Mouse (Mus musculus): ENCODE results near the gene Lgals2.
A peak's percentile ranks its signal among the peaks of the same experiment; 100 is the strongest.
"Not testable (repeated sequence)": the region's sequence is repeated elsewhere in the genome, so short reads cannot be mapped to it uniquely, and the experiment has no call there.

Lgals2 gene

DNA sequence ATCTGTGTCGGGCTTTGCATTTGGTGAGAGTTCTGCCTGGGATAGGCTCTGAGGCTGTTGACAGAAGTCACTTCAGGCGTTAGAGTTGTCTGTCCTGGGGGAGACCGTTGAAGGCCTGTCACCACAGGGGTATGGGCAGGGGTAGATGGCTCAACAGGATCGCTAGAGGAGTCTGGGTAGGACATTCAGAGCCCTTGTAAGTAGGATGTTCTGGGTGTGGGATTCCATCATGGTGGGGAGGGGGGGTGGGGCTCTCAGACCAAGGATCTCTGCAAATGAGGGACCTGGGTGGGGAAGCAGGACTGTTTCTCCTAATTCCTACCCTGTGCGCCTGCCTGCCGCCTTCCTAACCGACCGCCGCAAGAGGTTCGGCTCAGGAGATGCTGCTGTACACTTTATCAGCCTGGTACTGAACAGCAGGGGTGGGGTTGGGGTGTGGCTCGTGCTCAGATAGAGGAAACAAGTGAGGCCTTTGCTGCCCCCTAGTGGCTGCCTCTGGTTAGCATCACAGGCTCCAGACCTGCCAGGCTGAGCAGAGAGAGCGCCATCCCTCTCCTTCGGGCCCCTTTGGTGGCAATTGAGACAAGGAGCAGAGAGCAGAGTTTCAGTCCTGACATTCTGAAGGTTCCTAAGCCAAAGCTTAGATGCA lies 3.7 kb downstream of the Lgals2 start:
- H3K4me1 ChIP-seq (replicated peaks; ENCODE audit: low read depth, low read length) = peaks cover 55% of the 10 kb centered on the region
- H3K27me3 ChIP-seq (ENCODE audit: insufficient read depth, low read length) = peaks cover 8% of the 10 kb centered on the region; the same call in 1 of the 2 replicates
- TF ChIP-seq POU5F1 (IDR thresholded peaks at IDR 0.05; ENCODE audit: borderline replicate concordance, low read length) = no peak
- TF ChIP-seq CTCF (conservative IDR thresholded peaks at IDR 0.05; ENCODE audit: low read length) = peak; percentile 44
- H3K4me3 ChIP-seq (replicated peaks; ENCODE audit: low read length) = no peak overlapping the region
- H3K9me3 ChIP-seq (ENCODE audit: low read length) = no peaks in the 10 kb centered on the region
- H3K36me3 ChIP-seq (ENCODE audit: insufficient read depth, low read length) = no peaks in the 10 kb centered on the region

DNA sequence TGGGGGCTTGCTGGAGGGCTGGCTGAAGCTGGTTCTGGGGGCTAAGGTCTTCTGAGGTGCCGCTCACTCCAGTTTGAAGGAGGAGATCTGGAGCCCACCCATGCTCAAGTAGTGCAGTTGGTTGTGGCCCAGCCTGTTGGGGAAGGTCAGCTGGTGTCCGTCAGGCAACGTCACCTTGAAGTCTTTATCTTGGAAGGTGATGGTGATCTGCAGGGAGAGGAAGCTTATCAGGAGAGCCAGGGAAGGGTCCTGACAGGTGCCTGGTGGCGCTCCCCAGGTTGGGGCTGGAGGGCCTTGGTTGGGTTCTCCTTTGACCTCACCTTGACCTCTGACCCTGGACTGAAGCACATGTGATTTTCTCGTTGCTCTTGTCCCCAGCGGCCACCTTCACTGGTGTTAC lies 4.4 kb downstream of the Lgals2 start:
- Histone ChIP-seq H3K27me3 (ENCODE audit: insufficient read depth, low read length) (peaks cover 12% of the 10 kb centered on the region; the same call in 1 of the 2 replicates), H3K4me1 (replicated peaks; ENCODE audit: low read depth, low read length) (peaks cover 61% of the 10 kb centered on the region), H3K4me3 (replicated peaks; ENCODE audit: low read length) (no peak overlapping the region), H3K9me3 (ENCODE audit: low read length) (no peaks in the 10 kb centered on the region), H3K36me3 (ENCODE audit: insufficient read depth, low read length) (no peaks in the 10 kb centered on the region)
- TF ChIP-seq POU5F1 (IDR thresholded peaks at IDR 0.05; ENCODE audit: borderline replicate concordance, low read length) (no peak), CTCF (conservative IDR thresholded peaks at IDR 0.05; ENCODE audit: low read length) (no peak), NANOG (IDR thresholded peaks at IDR 0.05; ENCODE audit: borderline replicate concordance, low read length) (no peak)

DNA sequence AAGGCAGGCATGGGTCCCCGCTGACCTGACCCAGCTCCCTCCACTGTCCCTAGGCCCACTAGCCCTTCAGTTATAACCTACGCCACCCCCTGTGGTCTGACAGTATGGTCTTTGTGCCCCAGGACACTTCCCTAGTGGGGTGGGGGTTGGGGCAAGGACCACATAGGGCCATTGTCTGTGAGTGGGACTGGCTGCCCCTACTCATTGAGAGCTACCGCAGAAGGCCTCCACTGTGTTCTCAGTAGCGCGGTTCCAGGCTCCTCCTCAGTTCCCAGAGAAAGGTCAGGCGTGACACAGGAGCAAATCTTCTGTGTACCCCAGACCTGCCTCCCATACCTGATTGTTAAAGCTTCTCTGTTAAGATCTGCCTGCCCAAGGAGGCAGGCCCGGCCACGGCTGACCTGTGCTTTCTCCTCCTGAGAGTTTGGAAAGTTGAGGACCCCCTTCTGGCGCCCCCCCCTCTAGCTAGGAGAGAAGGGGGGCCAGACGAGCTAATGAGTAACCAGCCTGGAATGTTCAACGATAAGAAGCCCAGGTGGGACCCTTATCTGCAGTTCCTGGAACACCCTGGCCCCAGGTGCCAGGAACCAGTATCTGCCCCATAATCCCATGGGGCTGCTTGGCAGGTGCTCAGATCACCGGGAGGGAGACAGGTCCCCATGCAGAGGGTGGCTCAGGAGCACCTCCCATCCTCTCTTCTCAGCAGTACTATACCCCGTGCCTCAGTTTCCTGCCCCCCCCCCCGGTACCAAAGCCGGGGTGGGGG lies 5.1 kb downstream of the Lgals2 start:
- Histone ChIP-seq H3K4me1 (replicated peaks; ENCODE audit: low read depth, low read length) (peaks cover 68% of the 10 kb centered on the region), H3K27me3 (ENCODE audit: insufficient read depth, low read length) (peaks cover 19% of the 10 kb centered on the region), H3K4me3 (replicated peaks; ENCODE audit: low read length) (0 out of 2 replicates have a peak overlapping the region, but pooled peaks have one; percentile 26), H3K9me3 (ENCODE audit: low read length) (no peaks in the 10 kb centered on the region), H3K36me3 (ENCODE audit: insufficient read depth, low read length) (no peaks in the 10 kb centered on the region)
- TF ChIP-seq POU5F1 (IDR thresholded peaks at IDR 0.05; ENCODE audit: borderline replicate concordance, low read length) (no peak), NANOG (IDR thresholded peaks at IDR 0.05; ENCODE audit: borderline replicate concordance, low read length) (no peak), CTCF (conservative IDR thresholded peaks at IDR 0.05; ENCODE audit: low read length) (no peak)

DNA sequence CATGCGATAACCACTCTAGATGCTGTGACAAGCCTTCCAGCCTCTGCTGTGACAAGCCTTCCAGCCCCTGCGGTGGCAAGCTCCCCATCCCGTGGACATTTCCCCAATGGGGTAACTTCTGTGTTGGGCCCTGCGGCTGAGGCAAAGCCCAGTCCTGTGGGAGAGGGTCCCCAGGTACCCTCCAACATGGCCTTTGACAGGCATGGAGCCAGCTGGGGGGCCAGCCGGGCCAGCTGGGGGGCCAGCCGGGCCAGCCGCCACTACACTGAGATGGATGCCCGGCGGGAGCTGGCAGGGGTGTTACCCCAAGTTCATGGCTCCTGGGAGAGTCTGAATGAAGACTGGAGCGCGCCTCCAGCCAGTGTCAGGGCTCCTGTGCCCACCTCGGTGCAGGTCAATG lies 5.8 kb downstream of the Lgals2 start:
- H3K36me3 ChIP-seq (ENCODE audit: insufficient read depth, low read length) = no peaks in the 10 kb centered on the region
- peak overlapping the region; percentile 26; the same call in 1 of the 2 replicates for H3K4me3 ChIP-seq (replicated peaks; ENCODE audit: low read length)
- TF ChIP-seq CTCF (conservative IDR thresholded peaks at IDR 0.05; ENCODE audit: low read length) = no peak
- no peak for TF ChIP-seq POU5F1 (IDR thresholded peaks at IDR 0.05; ENCODE audit: borderline replicate concordance, low read length)
- TF ChIP-seq NANOG (IDR thresholded peaks at IDR 0.05; ENCODE audit: borderline replicate concordance, low read length) = no peak
- peaks cover 21% of the 10 kb centered on the region for H3K27me3 ChIP-seq (ENCODE audit: insufficient read depth, low read length)
- no peaks in the 10 kb centered on the region for H3K9me3 ChIP-seq (ENCODE audit: low read length)
- peaks cover 76% of the 10 kb centered on the region for H3K4me1 ChIP-seq (replicated peaks; ENCODE audit: low read depth, low read length)

DNA sequence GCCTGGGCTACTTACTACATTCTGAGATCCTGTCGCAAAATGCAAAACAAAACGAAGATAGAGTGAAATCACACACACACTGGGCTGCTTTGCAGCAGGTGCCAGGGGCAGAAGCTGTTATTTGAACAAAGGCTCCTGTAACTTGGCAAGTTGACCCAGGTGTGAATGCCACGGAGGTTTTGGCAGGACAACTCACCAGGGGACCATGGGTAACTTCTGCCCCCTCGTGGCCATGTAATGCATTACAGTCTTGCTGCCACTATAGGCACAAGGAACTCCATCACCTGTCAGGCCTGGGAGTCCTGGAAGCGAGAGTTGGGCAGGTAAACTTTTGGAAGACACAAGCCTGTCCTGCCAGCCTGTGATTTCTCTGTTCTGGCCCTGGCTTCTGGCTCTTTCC lies 6.9 kb downstream of the Lgals2 start:
- Histone ChIP-seq H3K4me1 (replicated peaks; ENCODE audit: low read depth, low read length) (peaks cover 86% of the 10 kb centered on the region), H3K27me3 (ENCODE audit: insufficient read depth, low read length) (peaks cover 31% of the 10 kb centered on the region), H3K4me3 (replicated peaks; ENCODE audit: low read length) (no peak overlapping the region), H3K9me3 (ENCODE audit: low read length) (no peaks in the 10 kb centered on the region), H3K36me3 (ENCODE audit: insufficient read depth, low read length) (no peaks in the 10 kb centered on the region)
- no peak for TF ChIP-seq NANOG (IDR thresholded peaks at IDR 0.05; ENCODE audit: borderline replicate concordance, low read length)
- TF ChIP-seq CTCF (conservative IDR thresholded peaks at IDR 0.05; ENCODE audit: low read length) = peak; percentile 91
- no peak for TF ChIP-seq POU5F1 (IDR thresholded peaks at IDR 0.05; ENCODE audit: borderline replicate concordance, low read length)

DNA sequence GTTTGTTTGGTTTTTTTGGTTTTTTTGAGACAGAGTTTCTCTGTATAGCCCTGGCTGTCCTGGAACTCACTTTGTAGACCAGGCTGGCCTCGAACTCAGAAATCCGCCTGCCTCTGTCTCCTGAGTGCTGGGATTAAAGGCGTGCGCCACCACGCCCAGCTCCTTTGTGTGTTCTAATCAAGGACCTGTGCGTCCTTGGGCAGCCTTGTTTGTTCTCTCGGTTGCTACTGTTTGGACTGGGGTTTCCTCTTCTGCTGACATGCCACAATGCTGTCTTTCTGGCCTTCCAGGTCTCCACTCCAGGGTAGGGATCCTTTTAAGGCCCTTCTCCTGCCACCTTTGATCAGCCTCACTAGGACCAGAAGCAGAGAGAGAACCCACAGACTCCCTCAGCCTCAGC lies 8.5 kb downstream of the Lgals2 start:
- H3K4me3 ChIP-seq (replicated peaks; ENCODE audit: low read length); H3K9me3 ChIP-seq (ENCODE audit: low read length); H3K36me3 ChIP-seq (ENCODE audit: insufficient read depth, low read length): not testable (repeated sequence)
- H3K4me1 ChIP-seq (replicated peaks; ENCODE audit: low read depth, low read length) = peaks cover 90% of the 10 kb centered on the region
- H3K27me3 ChIP-seq (ENCODE audit: insufficient read depth, low read length) = peaks cover 46% of the 10 kb centered on the region

DNA sequence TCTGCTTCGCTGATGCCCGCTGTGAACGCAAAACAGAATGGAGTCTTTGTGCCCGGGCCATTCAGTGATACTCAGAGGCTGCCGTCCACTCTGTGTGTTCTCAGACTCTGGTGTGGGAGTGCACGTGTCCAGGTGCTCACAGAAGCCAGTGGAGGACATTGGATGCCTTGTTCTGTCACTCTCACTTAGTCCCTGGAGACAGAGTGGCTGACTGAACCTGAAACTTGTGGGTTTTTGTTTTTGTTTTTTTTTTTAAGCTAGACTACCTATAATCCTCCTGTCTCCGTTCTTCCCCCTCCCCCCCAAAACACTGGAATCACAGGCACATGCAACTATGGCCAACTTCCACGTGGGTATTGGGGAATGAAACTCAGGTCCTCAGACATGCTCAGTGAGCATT lies 9.0 kb downstream of the Lgals2 start:
- Histone ChIP-seq H3K27me3 (ENCODE audit: insufficient read depth, low read length) (peaks cover 50% of the 10 kb centered on the region), H3K4me3 (replicated peaks; ENCODE audit: low read length) (peak overlapping the region; percentile 14; the same call in 1 of the 2 replicates), H3K4me1 (replicated peaks; ENCODE audit: low read depth, low read length) (peaks cover 86% of the 10 kb centered on the region), H3K36me3 (ENCODE audit: insufficient read depth, low read length) (no peaks in the 10 kb centered on the region), H3K9me3 (ENCODE audit: low read length) (no peaks in the 10 kb centered on the region)
- no peak for TF ChIP-seq CTCF (conservative IDR thresholded peaks at IDR 0.05; ENCODE audit: low read length)
- no peak for TF ChIP-seq POU5F1 (IDR thresholded peaks at IDR 0.05; ENCODE audit: borderline replicate concordance, low read length)
- no peak for TF ChIP-seq NANOG (IDR thresholded peaks at IDR 0.05; ENCODE audit: borderline replicate concordance, low read length)

DNA sequence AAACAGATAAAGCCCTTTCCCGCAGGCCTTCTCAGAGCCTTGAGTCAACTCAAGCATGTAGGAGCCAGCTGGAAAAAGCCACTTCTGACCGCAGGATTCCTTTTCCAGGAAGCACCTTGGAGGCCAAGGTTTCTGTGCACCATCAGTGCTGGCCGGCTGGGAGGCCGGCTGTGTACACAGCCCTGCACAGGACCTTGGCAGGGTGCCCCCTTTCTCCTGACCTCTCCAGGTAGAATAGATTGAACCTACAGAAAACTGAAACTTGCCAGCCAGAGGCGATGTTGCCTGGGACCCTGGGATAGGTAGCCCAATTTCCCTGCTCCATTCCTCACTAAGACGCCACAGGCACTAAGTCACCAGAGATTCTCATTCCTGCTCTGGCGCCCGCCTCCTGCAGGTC lies 9.5 kb downstream of the Lgals2 start:
- peak overlapping the region; percentile 14; the same call in 1 of the 2 replicates for H3K4me3 ChIP-seq (replicated peaks; ENCODE audit: low read length)
- H3K4me1 ChIP-seq (replicated peaks; ENCODE audit: low read depth, low read length) = peaks cover 81% of the 10 kb centered on the region
- H3K36me3 ChIP-seq (ENCODE audit: insufficient read depth, low read length) = no peaks in the 10 kb centered on the region
- H3K27me3 ChIP-seq (ENCODE audit: insufficient read depth, low read length) = peaks cover 55% of the 10 kb centered on the region
- TF ChIP-seq CTCF (conservative IDR thresholded peaks at IDR 0.05; ENCODE audit: low read length) = no peak
- no peak for TF ChIP-seq NANOG (IDR thresholded peaks at IDR 0.05; ENCODE audit: borderline replicate concordance, low read length)
- H3K9me3 ChIP-seq (ENCODE audit: low read length) = no peaks in the 10 kb centered on the region
